Mouse (Mus musculus): ENCODE results near the gene Imp3. TPM values are rescaled to one million over a fixed set of nuclear protein-coding genes. Genes with fewer than 3 reads are reported as not detected.

The Imp3 gene
- polyA plus RNA-seq, 1 experiment from 2014 or later: 86.5 TPM

GRCm38 (mm10) chr9:56923841-56924650 lies 13.2 kb upstream of the Imp3 start:
- peak overlapping the region; percentile 44; the same call in 1 of the 2 replicates for H3K27ac ChIP-seq
- 55% methylated on average over 8 of the region's 8 CpGs for WGBS

GRCm38 (mm10) chr9:56924651-56925027 lies 12.6 kb upstream of the Imp3 start:
- H3K36me3 ChIP-seq: peaks cover 23% of the 10 kb centered on the region
- H3K27ac ChIP-seq: peak overlapping the region; percentile 44; the same call in 1 of the 2 replicates
- H3K4me1 ChIP-seq: peaks cover 51% of the 10 kb centered on the region
- no peak for ATAC-seq (ENCODE audit: insufficient number of reproducible peaks, low FRiP score, low TSS enrichment, low read depth)
- H3K4me3 ChIP-seq: peak overlapping the region; percentile 38
- H3K27me3 ChIP-seq: no peaks in the 10 kb centered on the region
- peak overlapping the region; percentile 72 for H3K4me2 ChIP-seq
- peak overlapping the region; percentile 39 for H3K9ac ChIP-seq
- no peaks in the 10 kb centered on the region for H3K9me3 ChIP-seq
- 14% methylated on average over 7 of the region's 7 CpGs for WGBS

More at GRCm38 (mm10) chr9:56923841-56924650, 13.2 kb upstream of the Imp3 start:
- Histone ChIP-seq H3K4me1 (peaks cover 50% of the 10 kb centered on the region), H3K9me3 (no peaks in the 10 kb centered on the region), H3K4me3 (peak overlapping the region; percentile 38), H3K36me3 (peaks cover 29% of the 10 kb centered on the region), H3K9ac (peak overlapping the region; percentile 39), H3K4me2 (peak overlapping the region; percentile 72), H3K27me3 (no peaks in the 10 kb centered on the region)
- ATAC-seq (ENCODE audit: insufficient number of reproducible peaks, low FRiP score, low TSS enrichment, low read depth): no peak

- Histone ChIP-seq H3K4me1 (peaks cover 51% of the 10 kb centered on the region), H3K27me3 (no peaks in the 10 kb centered on the region), H3K27ac (0 out of 2 replicates have a peak overlapping the region, but pooled peaks have one; percentile 38), H3K9me3 (no peaks in the 10 kb centered on the region), H3K4me2 (peak overlapping the region; percentile 72), H3K9ac (0 out of 2 replicates have a peak overlapping the region, but pooled peaks have one; percentile 39), H3K4me3 (peak overlapping the region; percentile 38), H3K36me3 (peaks cover 16% of the 10 kb centered on the region)
- 85% methylated on average over 26 of the region's 26 CpGs for WGBS
- no peak for ATAC-seq (ENCODE audit: insufficient number of reproducible peaks, low FRiP score, low TSS enrichment, low read depth)
Observed at GRCm38 (mm10) chr9:56925291-56926024, 11.8 kb upstream of the Imp3 start.

GRCm38 (mm10) chr9:56926025-56926360 lies 11.3 kb upstream of the Imp3 start:
- Histone ChIP-seq H3K27ac (0 out of 2 replicates have a peak overlapping the region, but pooled peaks have one; percentile 98), H3K27me3 (no peaks in the 10 kb centered on the region), H3K36me3 (peaks cover 16% of the 10 kb centered on the region), H3K4me1 (peaks cover 51% of the 10 kb centered on the region), H3K9ac (no peak overlapping the region), H3K4me2 (peak overlapping the region; percentile 72), H3K4me3 (peak overlapping the region; percentile 70), H3K9me3 (no peaks in the 10 kb centered on the region)
- no peak for ATAC-seq (ENCODE audit: insufficient number of reproducible peaks, low FRiP score, low TSS enrichment, low read depth)
- 92% methylated on average over 10 of the region's 10 CpGs for WGBS

GRCm38 (mm10) chr9:56926387-56926786 lies 10.9 kb upstream of the Imp3 start:
- H3K27me3 ChIP-seq: no peaks in the 10 kb centered on the region
- H3K27ac ChIP-seq: peak overlapping the region; percentile 98
- H3K9me3 ChIP-seq: no peaks in the 10 kb centered on the region
- H3K4me1 ChIP-seq: peaks cover 51% of the 10 kb centered on the region
- peaks cover 15% of the 10 kb centered on the region for H3K36me3 ChIP-seq
- H3K4me2 ChIP-seq: peak overlapping the region; percentile 72
- H3K9ac ChIP-seq: no peak overlapping the region
- H3K4me3 ChIP-seq: peak overlapping the region; percentile 70
- WGBS: 79% methylated on average over 10 of the region's 10 CpGs
- ATAC-seq (ENCODE audit: insufficient number of reproducible peaks, low FRiP score, low TSS enrichment, low read depth): no peak

GRCm38 (mm10) chr9:56927191-56928012 lies 9.9 kb upstream of the Imp3 start:
- WGBS: under 1% methylated on average over 35 of the region's 35 CpGs
- H3K4me1 ChIP-seq: peaks cover 51% of the 10 kb centered on the region

GRCm38 (mm10) chr9:56928041-56928811 lies 9.0 kb upstream of the Imp3 start, which contains the start of gene Snx33:
Gene Snx33 (minus strand): TSS chr9:56928371.
- Histone ChIP-seq H3K9ac (peak within 1 kb of the TSS; percentile 80), H3K4me2 (peak within 1 kb of the TSS; percentile 72), H3K27me3 (no peaks in the 10 kb centered on the region), H3K36me3 (no peaks in the 10 kb centered on the region), H3K4me3 (peak within 1 kb of the TSS; percentile 70), H3K4me1 (peaks cover 45% of the 10 kb centered on the region), H3K9me3 (no peaks in the 10 kb centered on the region), H3K27ac (peak within 1 kb of the TSS; percentile 98)
- peak; percentile 85 for ATAC-seq (ENCODE audit: insufficient number of reproducible peaks, low FRiP score, low TSS enrichment, low read depth)
- under 1% methylated on average over 50 of the region's 50 CpGs for WGBS

More at GRCm38 (mm10) chr9:56927191-56928012, 9.9 kb upstream of the Imp3 start:
- Histone ChIP-seq H3K9me3 (no peaks in the 10 kb centered on the region), H3K9ac (peak overlapping the region; percentile 80), H3K27me3 (no peaks in the 10 kb centered on the region), H3K36me3 (peaks cover 5% of the 10 kb centered on the region; the same call in 1 of the 2 replicates), H3K27ac (peak overlapping the region; percentile 98), H3K4me2 (peak overlapping the region; percentile 72), H3K4me3 (peak overlapping the region; percentile 70)
- ATAC-seq (ENCODE audit: insufficient number of reproducible peaks, low FRiP score, low TSS enrichment, low read depth): peak; percentile 27; the same call in 1 of the 2 replicates

- H3K4me2 ChIP-seq: no peak overlapping the region
- H3K36me3 ChIP-seq: no peaks in the 10 kb centered on the region
Observed at GRCm38 (mm10) chr9:56929496-56929895, 7.8 kb upstream of the Imp3 start.

GRCm38 (mm10) chr9:56930556-56930955 lies 6.7 kb upstream of the Imp3 start:
- 90% methylated on average over 1 of the region's 1 CpGs for WGBS
- ATAC-seq (ENCODE audit: insufficient number of reproducible peaks, low FRiP score, low TSS enrichment, low read depth): no peak
- Histone ChIP-seq H3K27ac (no peak overlapping the region), H3K4me3 (no peak overlapping the region), H3K9ac (no peak overlapping the region), H3K4me1 (peaks cover 21% of the 10 kb centered on the region), H3K9me3 (no peaks in the 10 kb centered on the region), H3K27me3 (no peaks in the 10 kb centered on the region), H3K4me2 (no peak overlapping the region), H3K36me3 (no peaks in the 10 kb centered on the region)

More at GRCm38 (mm10) chr9:56929496-56929895, 7.8 kb upstream of the Imp3 start:
- no peak for ATAC-seq (ENCODE audit: insufficient number of reproducible peaks, low FRiP score, low TSS enrichment, low read depth)
- Histone ChIP-seq H3K27me3 (no peaks in the 10 kb centered on the region), H3K9me3 (no peaks in the 10 kb centered on the region), H3K27ac (no peak overlapping the region), H3K4me1 (peaks cover 32% of the 10 kb centered on the region), H3K4me3 (no peak overlapping the region), H3K9ac (no peak overlapping the region)
- WGBS: 55% methylated on average over 4 of the region's 4 CpGs

GRCm38 (mm10) chr9:56936861-56937222 lies 433 bp upstream of the Imp3 start:
- Histone ChIP-seq H3K27ac (peak overlapping the region; percentile 95; the same call in 1 of the 2 replicates), H3K4me3 (peak overlapping the region; percentile 81), H3K9me3 (no peaks in the 10 kb centered on the region), H3K4me2 (peak overlapping the region; percentile 61), H3K9ac (no peak overlapping the region), H3K36me3 (no peaks in the 10 kb centered on the region), H3K4me1 (peaks cover 14% of the 10 kb centered on the region), H3K27me3 (no peaks in the 10 kb centered on the region)
- ATAC-seq (ENCODE audit: insufficient number of reproducible peaks, low FRiP score, low TSS enrichment, low read depth): no peak
- WGBS: 20% methylated on average over 6 of the region's 6 CpGs

Data from limb, embryonic 15.5 days (tissue).